Mouse (Mus musculus) lung, embryonic 14.5 days (tissue): Measurements from ENCODE around the gene Plekhg6. TPM values are rescaled to one million over a fixed set of nuclear protein-coding genes. Genes with fewer than 3 reads are reported as not detected.

Experiments
- ATAC-seq: fragments of 200-750 bp; cut with Nextera tagmentation; 2 replicates; pipeline ENCODE4 v1.8.0; 2017; ENCODE audit warnings: mild to moderate bottlenecking, moderate TSS enrichment, moderate library complexity; ENCODE audit not compliant: insufficient read depth
- DNase-seq: peaks from one replicate; pipeline ENCODE4 v3.0.0-alpha.2; 2015
- H3K27ac ChIP-seq: fragments of 300-500 bp; sonication (generic); 2 replicates; pipeline ENCODE4 v1.5.1; 2014; ENCODE audit warnings: low read depth, mild to moderate bottlenecking, moderate library complexity
- H3K27me3 ChIP-seq: fragments of 300-500 bp; sonication (generic); 2 replicates; pipeline ENCODE4 v1.6.1; 2014; ENCODE audit warnings: low read length, control low read depth; ENCODE audit not compliant: insufficient read depth
- H3K36me3 ChIP-seq: fragments of 300-500 bp; sonication (generic); 2 replicates; pipeline ENCODE4 v1.6.1; 2014; ENCODE audit warnings: control low read depth; ENCODE audit not compliant: insufficient read depth
- H3K4me1 ChIP-seq: fragments of 300-500 bp; sonication (generic); 2 replicates; pipeline ENCODE4 v1.6.1; 2014; ENCODE audit warnings: antibody characterized with exemption, control low read depth; ENCODE audit not compliant: insufficient read depth
- H3K4me2 ChIP-seq: fragments of 300-500 bp; sonication (generic); 2 replicates; pipeline ENCODE4 v1.6.1; 2014; ENCODE audit warnings: mild to moderate bottlenecking
- H3K4me3 ChIP-seq: fragments of 300-500 bp; sonication (generic); 2 replicates; pipeline ENCODE4 v1.5.1; 2014; ENCODE audit warnings: low read depth, low read length
- H3K9ac ChIP-seq: fragments of 300-500 bp; sonication (generic); 2 replicates; pipeline ENCODE4 v1.6.1; 2014
- H3K9me3 ChIP-seq: fragments of 300-500 bp; sonication (generic); 2 replicates; pipeline ENCODE4 v1.6.1; 2016; ENCODE audit warnings: low read depth, low read length, control low read depth
- CTCF ChIP-seq: IDR thresholded peaks from 2 replicates; pipeline ENCODE4 v1.5.1; 2016; ENCODE audit warnings: antibody characterized with exemption, low read depth
- WGBS: fragments of 180-500 bp; shearing (Covaris S2); extraction: QIAGEN DNeasy Blood & Tissue Kit; methylation state at CpG from one replicate; pipeline ENCODE4 v1.1.7; 2014; 5-methylcytosine and 5-hydroxymethylcytosine counted together
- polyA plus RNA-seq: library from polyadenylated mRNA; unstranded; fragments of >200 nt; fragmentation: Nextera tagmentation; extraction: Ambion mirVana; gene quantifications from 2 replicates; pipeline ENCODE4 v1.2.1, GENCODE M21; 2014

The Plekhg6 gene
- polyA plus RNA-seq, 1 experiment from 2014 or later: 0.22 TPM

- 35% methylated on average over 3 of the region's 3 CpGs for WGBS
- Histone ChIP-seq H3K27me3 (no peaks in the 10 kb centered on the region), H3K36me3 (no peaks in the 10 kb centered on the region), H3K4me1 (peaks cover 3% of the 10 kb centered on the region; the same call in 1 of the 2 replicates), H3K27ac (no peak overlapping the region), H3K9me3 (no peaks in the 10 kb centered on the region), H3K4me3 (no peak overlapping the region), H3K4me2 (peak overlapping the region; percentile 55), H3K9ac (no peak overlapping the region)
- TF ChIP-seq CTCF: no peak
- ATAC-seq (no peak), DNase-seq (no peak)
Measured at GRCm38 (mm10) chr6:125423099-125423498, 42.5 kb upstream of the Plekhg6 start.

GRCm38 (mm10) chr6:125422051-125422822, 41.6 kb upstream of the Plekhg6 start:
- no peak for TF ChIP-seq CTCF
- ATAC-seq (peak; percentile 46), DNase-seq (peak; percentile 83)
- peak overlapping the region; percentile 18 for H3K4me3 ChIP-seq
- no peaks in the 10 kb centered on the region for H3K27me3 ChIP-seq
- no peaks in the 10 kb centered on the region for H3K9me3 ChIP-seq
- 20% methylated on average over 20 of the region's 20 CpGs for WGBS
- no peak overlapping the region for H3K27ac ChIP-seq
- peak overlapping the region; percentile 55 for H3K4me2 ChIP-seq
- H3K36me3 ChIP-seq: no peaks in the 10 kb centered on the region
- no peak overlapping the region for H3K9ac ChIP-seq
- peaks cover 3% of the 10 kb centered on the region; the same call in 1 of the 2 replicates for H3K4me1 ChIP-seq

GRCm38 (mm10) chr6:125420458-125421063, 40.0 kb upstream of the Plekhg6 start:
- 52% methylated on average over 16 of the region's 16 CpGs for whole genome bisulfite sequencing
- Histone ChIP-seq H3K9me3 (no peaks in the 10 kb centered on the region), H3K9ac (no peak overlapping the region), H3K27me3 (no peaks in the 10 kb centered on the region), H3K4me2 (no peak overlapping the region), H3K4me1 (peaks cover 3% of the 10 kb centered on the region; the same call in 1 of the 2 replicates), H3K36me3 (no peaks in the 10 kb centered on the region), H3K4me3 (no peak overlapping the region), H3K27ac (no peak overlapping the region)
- no peak for TF ChIP-seq CTCF
- ATAC-seq: no peak
- no peak for DNase-seq

GRCm38 (mm10) chr6:125418744-125419143, 38.2 kb upstream of the Plekhg6 start:
- ATAC-seq: peak; percentile 48

GRCm38 (mm10) chr6:125413326-125413725, 32.7 kb upstream of the Plekhg6 start:
- no peak for TF ChIP-seq CTCF
- H3K4me1 ChIP-seq: no peaks in the 10 kb centered on the region
- no peak overlapping the region for H3K9ac ChIP-seq
- no peak for DNase-seq
- 60% methylated on average over 9 of the region's 9 CpGs for WGBS
- H3K27ac ChIP-seq: no peak overlapping the region
- H3K4me3 ChIP-seq: no peak overlapping the region
- no peaks in the 10 kb centered on the region for H3K27me3 ChIP-seq
- ATAC-seq: no peak
- H3K9me3 ChIP-seq: no peaks in the 10 kb centered on the region
- no peak overlapping the region for H3K4me2 ChIP-seq
- no peaks in the 10 kb centered on the region for H3K36me3 ChIP-seq

More at GRCm38 (mm10) chr6:125418744-125419143, 38.2 kb upstream of the Plekhg6 start:
- no peaks in the 10 kb centered on the region for H3K9me3 ChIP-seq
- H3K4me3 ChIP-seq: no peak overlapping the region
- H3K36me3 ChIP-seq: no peaks in the 10 kb centered on the region
- no peak overlapping the region for H3K4me2 ChIP-seq
- peak; percentile 94 for DNase-seq
- no peak overlapping the region for H3K27ac ChIP-seq
- H3K27me3 ChIP-seq: no peaks in the 10 kb centered on the region
- no peak overlapping the region for H3K9ac ChIP-seq
- TF ChIP-seq CTCF: peak; percentile 92
- peaks cover 3% of the 10 kb centered on the region; the same call in 1 of the 2 replicates for H3K4me1 ChIP-seq
- WGBS: 3% methylated on average over 9 of the region's 9 CpGs

GRCm38 (mm10) chr6:125411661-125412060, 31.1 kb upstream of the Plekhg6 start:
- Histone ChIP-seq H3K27me3 (no peaks in the 10 kb centered on the region), H3K4me1 (no peaks in the 10 kb centered on the region), H3K27ac (no peak overlapping the region), H3K9ac (no peak overlapping the region), H3K9me3 (no peaks in the 10 kb centered on the region), H3K4me2 (no peak overlapping the region), H3K36me3 (no peaks in the 10 kb centered on the region), H3K4me3 (no peak overlapping the region)
- WGBS: 90% methylated on average over 6 of the region's 6 CpGs
- ATAC-seq (no peak), DNase-seq (no peak)
- no peak for TF ChIP-seq CTCF

GRCm38 (mm10) chr6:125410995-125411547, 30.5 kb upstream of the Plekhg6 start:
- DNase-seq: peak; percentile 35
- no peak overlapping the region for H3K9ac ChIP-seq
- no peak for TF ChIP-seq CTCF
- H3K36me3 ChIP-seq: no peaks in the 10 kb centered on the region
- no peak overlapping the region for H3K27ac ChIP-seq
- no peak overlapping the region for H3K4me2 ChIP-seq
- H3K27me3 ChIP-seq: no peaks in the 10 kb centered on the region
- no peaks in the 10 kb centered on the region for H3K9me3 ChIP-seq
- H3K4me1 ChIP-seq: no peaks in the 10 kb centered on the region
- no peak overlapping the region for H3K4me3 ChIP-seq
- ATAC-seq: no peak
- 55% methylated on average over 8 of the region's 8 CpGs for WGBS
